Mouse (Mus musculus) thymus, postnatal 14 days (tissue): ENCODE results near the gene Gm3127.
"Not testable (repeated sequence)": the region's sequence is repeated elsewhere in the genome, so short reads cannot be mapped to it uniquely, and the experiment has no call there.

ENCODE experiments used
- DNase-seq: peaks from one replicate; pipeline ENCODE4 v3.0.0; 2021

Gm3127 gene

GRCm38 (mm10) chr14:4164730-4165129 lies at the start of gene Gm3127:
Gene Gm3127, plus strand, starts transcription at chr14:4165030.
- not testable (repeated sequence) for DNase-seq

- not testable (repeated sequence) for DNase-seq
Measured at GRCm38 (mm10) chr14:4141646-4142045, 23.2 kb upstream of the Gm3127 start.

- not testable (repeated sequence) for DNase-seq
Measured at GRCm38 (mm10) chr14:4182030-4182429, 17.2 kb downstream of the Gm3127 start.

- peak; percentile 2 for DNase-seq
Measured at GRCm38 (mm10) chr14:4182491-4183210, 17.8 kb downstream of the Gm3127 start, which contains the start of gene Gm2974. Gene Gm2974, plus strand, starts transcription at chr14:4182576.

- DNase-seq = not testable (repeated sequence)
Measured at GRCm38 (mm10) chr14:4183375-4183774, 18.5 kb downstream of the Gm3127 start.
